Mouse (Mus musculus) NIH3T3 (cell line): ENCODE results near the gene Layn.

Experiments
- DNase-seq: peaks from one replicate; pipeline ENCODE4 v3.0.0-alpha.2; 2012; ENCODE audit warnings: low read depth

The Layn gene

DNA sequence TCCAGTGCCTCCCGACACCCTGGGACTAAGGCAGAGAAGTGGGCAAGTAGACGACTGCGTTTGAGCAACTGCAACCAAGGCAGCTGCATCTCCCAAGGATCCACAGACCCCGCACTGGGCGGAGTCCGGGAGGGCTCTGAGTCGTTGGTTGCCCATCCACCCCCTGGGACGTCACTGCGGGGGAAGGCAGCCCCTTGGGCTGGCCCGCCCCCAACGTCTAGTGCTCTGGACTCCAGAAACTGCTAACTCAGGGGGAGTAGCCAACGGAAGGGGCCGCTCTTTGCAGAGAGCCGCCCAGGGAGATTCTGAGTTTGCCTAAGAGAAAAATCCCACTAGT, at the start of gene Layn:
Gene Layn (minus strand): TSS at position 116 of the 337 bp plus-strand sequence.
- peak; percentile 97 for DNase-seq

DNA sequence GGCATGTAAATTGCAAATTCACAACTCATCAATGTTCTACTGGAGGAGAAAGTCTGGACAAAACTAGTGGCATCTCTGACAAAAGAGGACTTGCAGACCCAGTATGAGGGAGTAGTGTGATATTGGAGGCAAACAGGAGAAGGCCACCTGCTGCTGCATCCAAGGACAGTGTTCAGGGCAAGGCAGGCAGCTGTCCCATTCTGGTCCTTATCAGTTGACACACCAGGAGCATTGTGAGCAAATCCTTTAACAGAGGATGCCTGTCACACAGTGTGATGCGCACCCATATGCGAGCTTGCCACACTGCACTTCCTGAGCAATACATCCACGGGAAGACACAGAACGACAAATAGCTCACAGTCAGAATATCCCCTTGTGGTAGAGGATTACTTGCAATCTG, 37.9 kb upstream of the Layn start:
- DNase-seq, result no peak

DNA sequence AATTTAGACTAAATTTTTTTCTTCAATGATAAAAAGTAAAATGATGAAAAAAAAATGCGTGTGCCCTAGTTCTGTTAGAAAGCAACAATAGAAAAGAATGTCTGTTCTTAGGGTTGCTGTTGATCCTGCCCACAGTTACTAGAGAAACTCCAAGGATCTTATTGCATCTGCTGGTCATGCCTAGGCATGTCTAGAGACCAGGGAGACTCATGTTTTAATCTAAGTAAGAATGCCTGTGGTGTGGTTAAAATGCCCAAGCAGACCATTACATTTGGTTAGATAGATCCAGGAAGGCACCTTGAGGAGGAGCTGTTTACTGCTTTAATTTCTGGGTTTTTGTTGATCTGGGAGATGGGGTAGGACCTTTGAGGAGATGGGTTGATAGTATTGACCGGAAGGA, 28.9 kb upstream of the Layn start:
- peak; percentile 37 for DNase-seq

DNA sequence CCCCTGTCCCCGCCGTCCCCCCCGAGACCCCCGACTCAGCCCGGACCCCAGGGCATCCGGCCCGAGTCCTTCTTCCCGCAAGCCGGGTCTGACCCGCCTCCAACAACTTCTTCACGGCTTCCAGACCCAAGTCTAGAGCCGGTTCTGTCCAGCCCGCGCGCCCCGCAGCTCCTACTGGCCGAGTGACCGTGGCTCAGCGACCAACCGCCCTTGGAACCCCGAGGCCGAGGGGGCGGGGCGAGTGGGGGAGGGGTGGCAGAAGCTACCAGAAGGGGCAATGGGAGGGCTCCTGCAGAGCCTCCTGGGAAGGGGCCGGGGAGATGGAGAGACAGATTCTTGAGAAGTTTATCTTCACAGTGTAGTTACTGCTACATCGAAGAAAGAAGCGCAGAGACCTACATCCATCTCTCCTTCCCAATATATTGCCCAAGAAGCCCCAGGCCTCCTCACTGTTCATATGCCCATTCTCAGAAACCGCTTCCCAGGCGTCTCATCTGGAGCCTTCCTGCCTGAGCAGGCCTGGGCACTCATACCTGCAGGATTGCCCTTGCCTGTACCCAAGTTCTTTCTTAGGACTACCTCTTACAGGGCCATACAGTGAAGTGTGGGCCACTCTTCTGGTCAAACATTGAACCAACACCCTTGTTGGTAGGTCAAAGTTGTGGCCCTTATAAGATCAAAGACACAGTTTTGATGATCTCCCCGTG, 27.1 kb upstream of the Layn start:
- DNase-seq, result peak; percentile 82

DNA sequence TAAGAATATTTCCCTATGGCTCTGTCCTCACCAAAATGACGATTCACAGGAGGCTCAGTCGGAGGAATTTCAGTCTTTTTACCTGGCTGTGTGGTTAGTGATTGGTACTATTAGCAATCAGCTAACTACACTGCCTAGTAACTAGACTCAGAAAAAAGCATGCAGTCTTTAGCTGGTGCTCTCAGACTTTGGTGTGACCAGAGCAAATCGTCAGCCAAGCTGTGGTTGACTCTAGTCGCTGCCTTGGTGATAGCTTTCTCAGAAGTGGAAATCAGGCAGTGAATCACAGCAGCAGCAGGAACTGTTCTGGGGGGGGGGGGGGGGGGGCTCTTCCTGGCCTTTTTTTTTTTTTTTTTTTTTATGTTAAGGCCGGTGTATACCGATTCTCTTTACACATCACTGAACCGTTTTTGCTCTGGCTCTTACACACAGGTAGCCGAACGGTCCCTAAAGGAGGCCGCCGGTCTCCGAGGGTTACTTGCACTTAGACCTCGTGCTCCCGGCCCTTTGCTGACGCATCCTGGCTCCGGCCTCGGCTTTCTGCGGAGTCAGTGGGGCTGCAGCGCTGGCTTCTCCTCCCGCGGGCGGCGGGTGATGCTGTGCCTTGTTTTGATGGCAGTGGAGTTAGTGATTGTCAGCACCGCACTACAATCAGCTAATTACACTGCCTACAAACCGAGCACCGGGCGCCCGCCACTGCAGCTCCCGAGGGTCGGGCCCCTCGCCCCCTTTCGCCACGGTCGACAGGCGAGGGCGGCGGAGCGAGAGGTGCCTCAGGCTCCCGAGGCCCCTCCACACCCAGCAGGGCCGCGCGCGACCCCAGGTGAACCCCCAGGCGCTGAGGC, 26.3 kb upstream of the Layn start:
- DNase-seq, result peak; percentile 80

DNA sequence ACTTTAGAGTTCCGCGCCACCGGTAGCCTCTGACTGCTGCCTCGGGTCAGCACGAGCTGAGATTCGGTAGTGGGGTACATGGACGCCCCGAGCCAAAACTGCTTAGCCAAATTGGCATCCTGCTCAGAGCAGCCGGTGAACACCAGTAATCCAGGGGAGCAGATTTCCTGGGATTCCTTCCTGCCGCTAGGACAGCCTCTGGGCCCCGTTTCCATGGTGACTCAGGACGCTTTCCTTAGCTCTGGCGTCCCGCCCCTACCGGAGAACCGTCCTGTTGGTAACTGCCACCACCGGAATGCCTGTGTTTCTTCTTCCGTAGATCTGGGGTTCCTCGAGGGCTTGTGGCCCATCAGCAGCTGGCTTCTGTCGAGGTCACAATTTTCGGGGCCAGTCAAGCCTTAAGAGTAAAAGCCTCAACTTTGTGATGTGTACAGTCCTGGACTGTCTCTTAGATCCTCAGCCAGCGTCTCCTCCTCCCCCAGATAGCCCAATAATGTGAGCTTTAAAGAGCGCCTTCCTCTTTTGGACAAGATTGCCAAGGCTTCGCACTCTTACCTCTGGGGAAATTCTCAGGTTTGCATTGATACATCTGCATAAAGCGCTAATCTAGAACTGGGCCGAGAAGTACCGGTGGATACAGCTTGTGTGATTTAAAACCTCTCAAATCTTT, 25.0 kb upstream of the Layn start, which contains the start of gene 4833427G06Rik:
Gene 4833427G06Rik (minus strand): TSS at position 323 of the 670 bp plus-strand sequence.
- peak; percentile 53 for DNase-seq

DNA sequence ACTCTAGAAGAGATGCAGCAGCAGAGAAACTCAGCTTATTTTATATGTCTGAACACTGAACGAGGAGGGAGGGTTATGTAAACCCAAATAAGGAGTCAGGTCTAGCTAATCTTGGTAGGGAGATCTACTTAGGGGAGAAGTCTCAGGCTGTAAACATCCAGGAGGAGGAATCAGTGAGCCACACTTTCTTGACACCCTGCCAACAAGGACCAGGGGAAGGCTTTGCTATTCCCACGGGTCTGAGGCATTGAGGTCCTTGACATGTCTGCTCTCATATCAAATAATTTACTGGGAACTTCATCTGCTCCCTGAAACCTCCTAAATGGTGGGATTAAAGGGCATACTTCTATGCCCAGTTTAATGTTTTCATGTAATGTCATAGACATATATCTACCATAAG, 19.4 kb upstream of the Layn start:
- DNase-seq, result peak; percentile 24

DNA sequence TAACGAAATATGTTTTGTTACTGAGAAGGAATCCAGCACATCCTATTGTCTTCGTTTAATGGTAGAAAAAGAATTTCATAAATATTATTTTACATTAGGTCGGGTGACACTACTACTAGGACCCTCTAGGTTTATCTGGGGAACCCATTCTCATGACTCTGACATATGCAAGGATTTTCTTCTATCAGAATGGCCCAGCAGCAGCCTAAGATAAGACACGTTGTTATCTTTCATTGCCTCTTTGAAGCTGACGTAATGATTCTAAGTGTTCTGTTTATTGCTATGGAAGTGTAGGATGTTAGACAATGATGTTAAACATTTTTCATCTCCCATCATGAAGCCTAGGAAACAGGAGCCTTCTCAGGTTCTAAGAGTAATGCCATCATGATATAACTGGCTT, 16.8 kb upstream of the Layn start:
- no peak for DNase-seq

DNA sequence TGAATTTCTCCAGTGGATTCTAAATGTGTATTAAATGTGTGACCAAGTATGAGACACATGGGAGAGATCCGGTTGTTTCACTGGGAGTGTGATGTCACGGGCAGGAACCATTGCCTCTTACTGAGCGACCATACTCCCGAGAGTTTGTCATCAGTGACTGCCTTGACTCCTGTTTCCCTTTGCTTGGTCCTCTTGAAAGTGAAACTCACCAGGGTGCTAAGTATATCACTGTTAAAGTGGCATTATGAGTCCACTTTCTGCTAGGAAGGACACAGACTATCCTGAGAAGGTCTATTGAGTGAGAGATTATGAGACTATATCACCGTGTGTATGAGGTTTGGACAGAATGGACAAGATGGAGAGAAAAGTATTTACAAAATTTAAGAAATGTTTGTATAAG, 4.7 kb upstream of the Layn start:
- no peak for DNase-seq

DNA sequence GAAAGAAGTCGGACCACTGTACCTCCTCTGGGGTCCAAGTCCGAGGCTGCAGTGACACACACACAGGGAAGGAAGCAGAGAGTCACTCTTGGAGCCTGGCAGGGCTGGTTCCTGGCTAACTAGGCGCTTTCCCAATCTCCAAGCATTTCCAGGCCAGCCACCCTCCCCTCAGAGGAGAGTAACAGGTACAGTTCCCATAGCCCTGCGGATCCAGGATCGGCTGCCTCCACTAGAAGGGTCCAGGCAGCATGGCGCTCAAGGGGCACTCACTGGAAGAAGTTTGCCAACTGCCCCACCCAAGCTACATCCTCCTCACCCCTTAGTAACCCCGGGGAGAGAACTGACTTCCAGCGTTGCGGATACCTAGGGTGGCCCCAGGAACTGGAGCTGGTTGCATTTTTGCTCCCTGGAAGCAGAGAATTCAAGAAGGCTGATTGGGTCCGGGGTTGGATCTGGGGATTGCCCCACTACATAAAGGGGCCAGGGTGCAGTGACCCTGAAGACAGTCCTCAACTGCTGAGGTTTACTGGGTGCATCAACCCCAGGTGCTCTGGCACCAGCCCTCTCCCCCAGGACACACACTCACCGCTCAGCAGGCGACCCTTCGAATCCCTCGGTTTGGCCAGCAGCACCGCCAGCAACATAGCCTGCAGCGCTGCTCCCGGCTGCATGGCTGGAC, 455 bp downstream of the Layn start:
- DNase-seq, result peak; percentile 43

DNA sequence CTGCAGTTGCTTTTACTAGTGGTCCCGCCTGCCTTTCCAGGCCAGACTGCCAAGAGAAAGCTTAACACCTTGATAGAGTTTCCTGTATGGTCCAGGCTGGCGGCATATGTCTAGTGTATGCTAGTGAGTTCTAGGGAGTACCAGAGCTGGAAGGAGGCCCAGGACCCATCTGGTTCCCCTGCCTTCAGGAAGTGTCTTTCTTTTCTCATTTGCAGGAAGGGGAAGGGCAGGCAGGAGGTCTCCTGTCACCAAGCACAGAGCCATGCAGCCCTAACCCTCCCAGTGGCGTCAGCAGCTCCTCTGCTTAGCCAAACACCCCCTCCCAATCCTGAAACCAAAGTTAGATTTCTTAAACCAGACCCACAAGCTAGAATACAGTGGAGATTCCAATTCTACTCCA, 1.1 kb downstream of the Layn start:
- DNase-seq, result peak; percentile 42

DNA sequence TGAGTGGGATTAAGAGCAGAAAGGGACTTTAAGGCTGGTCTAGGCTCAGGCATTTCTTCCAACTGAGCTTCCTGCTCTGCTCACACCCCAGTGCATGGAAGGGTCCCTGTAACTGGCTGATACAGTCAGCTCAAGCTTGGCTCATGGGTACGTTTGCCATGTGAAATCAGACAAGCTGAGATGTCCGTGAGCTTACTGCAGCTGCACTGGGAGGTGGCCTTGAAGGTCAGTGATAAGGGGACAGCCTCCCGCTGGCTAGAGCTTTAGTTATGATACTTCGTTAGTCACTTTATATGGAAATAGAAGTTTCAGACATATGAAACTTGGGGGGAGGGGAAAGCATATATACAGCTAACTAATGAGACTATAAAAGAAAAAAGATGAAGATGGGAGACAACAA, 6.1 kb downstream of the Layn start:
- no peak for DNase-seq

DNA sequence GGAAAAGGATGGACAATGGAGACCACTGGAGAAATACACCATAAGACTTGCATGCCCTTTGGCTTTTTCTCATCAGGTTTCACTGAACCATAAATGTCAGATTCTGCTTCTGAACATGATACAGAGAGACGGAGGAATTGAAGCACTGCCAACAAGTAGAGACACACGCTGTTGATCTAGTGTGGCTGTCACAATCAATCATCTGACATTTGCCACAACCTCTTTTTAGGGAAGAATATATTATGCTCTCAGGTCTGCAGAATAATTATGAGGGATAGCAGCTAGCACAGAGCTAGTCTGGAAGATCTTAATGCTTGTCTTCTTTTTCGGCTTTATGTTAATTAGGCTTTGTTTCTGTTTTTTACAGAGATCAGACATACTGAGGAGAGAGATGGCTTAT, 8.7 kb downstream of the Layn start:
- no peak for DNase-seq

DNA sequence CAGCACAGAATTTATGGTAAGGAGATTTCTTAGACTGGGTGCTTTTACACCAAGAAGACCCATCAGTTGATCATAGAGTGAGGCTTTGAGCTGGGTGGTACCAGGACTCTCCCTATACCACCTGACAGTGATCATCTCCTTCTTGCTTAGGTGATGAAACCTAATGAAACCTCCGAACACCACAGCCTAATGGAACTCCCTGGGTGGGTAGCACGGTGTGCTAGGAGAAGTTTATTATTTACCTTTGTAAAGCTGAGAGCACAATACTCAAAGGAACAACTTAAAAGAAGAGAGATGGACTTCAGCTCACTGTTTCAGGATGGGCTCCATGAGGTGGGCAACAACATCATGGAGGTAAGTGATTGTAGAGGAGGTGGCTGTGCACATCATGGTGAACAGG, 16.3 kb downstream of the Layn start, which contains the start of gene Btg4:
Gene Btg4 (plus strand): TSS at position 301 of the 400 bp plus-strand sequence.
- no peak for DNase-seq

DNA sequence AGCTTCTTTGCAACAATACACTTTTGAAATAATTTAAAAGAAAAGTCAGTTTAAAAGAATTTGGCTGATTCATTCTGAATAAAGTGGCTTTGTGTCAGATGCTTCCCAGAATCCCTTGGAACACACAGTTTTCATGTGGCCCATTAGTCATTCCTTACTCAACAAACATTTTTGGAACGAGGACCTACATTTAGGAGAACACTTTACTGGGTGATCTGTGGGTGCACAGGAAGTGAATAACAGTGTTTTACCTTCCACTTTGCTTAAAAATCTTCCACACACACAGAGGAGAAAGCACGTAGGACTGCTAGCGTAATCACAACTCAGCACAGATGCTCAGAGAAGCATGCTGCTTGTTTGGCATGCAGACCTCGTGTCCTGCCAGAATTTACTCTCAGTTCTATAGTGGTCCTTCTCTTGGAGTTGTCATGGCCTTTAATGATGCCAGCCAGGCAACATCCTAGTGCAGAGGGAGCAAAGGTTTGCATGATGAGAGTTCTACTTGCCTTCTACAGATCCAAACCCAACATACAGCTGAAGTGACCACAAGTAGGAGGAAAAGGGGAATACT, 17.9 kb downstream of the Layn start:
- DNase-seq, result peak; percentile 77

DNA sequence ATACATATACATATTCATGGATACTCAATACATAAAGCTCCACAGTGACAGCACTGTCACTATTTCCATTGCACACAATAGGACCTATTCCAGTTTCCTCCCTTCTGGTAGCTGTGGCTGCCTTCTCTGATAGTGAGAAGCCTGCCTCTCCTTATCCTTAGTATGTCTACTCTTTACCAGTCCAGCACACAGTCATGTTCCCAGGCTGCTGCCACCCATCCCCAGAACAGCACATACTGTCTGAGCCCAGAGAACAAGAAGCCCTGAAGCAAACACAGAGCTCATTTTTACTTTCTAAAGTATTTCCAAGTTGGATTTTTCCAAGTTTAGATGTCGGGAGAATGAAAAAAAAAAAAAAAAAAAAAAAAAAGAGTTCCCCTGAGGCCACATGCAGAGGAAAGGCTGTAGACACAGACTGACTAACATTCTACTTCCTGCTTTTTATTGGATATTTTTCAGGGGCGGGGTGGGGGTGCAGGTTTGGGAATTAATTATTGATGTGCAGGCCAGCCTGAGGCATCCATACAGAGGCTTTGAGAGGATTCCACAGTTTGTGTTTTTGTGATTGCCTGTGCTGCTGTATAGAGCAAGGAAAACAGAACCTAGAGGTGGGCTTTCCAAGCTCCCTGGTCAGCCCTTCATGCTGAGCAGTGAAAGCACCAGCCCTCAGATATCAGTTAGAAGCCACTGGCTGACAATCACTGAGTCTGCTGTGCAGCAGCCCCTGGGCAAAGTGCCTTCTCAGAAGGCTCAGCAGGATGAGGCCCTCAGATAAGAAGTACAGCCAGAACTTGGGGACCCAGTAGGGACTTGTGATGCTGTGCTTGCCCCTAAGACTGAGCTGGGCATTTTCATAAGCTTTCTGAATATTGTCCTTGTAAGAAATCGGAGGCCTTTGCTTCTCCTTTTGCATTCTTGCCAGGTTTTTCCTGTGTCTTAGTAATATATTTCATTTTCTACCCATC, 20.3 kb downstream of the Layn start:
- peak; percentile 63 for DNase-seq

DNA sequence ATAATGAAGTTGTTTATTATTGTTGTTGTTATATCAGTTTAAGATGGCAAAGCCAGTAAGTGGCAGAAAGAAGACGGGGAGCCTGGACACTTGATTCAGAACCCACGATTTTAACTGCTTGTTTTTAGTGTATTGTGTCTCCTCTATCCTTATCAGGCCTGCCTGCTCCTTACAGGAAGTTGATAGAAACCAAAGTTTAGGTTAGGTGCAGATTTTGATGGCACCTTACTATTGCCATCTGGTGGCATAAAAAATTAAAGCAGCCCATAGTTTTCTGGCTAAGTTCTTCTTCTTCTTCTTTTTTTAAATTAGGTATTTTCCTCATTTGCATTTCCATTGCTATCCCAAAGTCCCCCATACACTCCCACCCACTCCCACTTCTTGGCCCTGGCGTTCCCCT, 24.7 kb downstream of the Layn start:
- DNase-seq, result peak; percentile 65

DNA sequence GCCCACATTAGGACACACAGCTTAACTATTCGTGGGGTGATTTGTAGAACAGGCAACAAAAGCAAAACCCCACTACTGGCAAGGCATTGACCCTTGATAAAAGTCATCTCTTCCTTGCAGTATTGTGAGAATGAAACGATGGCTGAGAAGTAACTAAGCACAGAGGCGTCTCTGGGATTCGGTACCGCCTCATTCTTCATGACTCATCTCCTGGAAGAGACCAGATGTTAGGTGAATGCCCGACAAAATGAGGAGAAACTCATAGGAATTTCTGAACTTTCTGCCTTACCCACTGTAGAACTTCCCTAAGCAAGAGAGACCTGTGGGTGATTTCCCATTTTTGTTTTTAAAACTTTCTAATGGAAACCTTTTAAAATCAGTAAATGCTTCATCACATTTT, 34.8 kb downstream of the Layn start:
- DNase-seq, result peak; percentile 70

DNA sequence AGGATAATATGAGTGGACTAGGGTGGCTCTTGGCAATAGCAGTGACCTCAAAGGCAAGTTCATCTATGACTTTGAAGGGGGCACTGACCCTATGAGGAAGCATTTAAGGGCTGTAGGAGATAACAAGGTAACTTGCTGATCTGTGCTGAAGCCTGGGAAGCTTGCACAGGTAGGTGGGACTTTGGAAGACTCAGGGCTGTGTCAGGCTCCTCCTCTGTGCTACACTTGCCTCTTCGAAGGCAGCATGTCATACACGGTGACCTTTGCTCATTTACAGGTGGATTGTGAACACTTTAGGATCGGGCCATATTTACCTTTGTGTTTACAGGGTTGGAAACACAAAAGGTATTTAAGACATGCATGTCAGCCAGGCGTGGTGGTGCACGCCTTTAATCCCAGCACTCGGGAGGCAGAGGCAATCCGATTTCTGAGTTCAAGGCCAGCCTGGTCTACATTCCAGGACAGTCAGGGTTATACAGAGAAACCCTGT, 35.4 kb downstream of the Layn start:
- no peak for DNase-seq

DNA sequence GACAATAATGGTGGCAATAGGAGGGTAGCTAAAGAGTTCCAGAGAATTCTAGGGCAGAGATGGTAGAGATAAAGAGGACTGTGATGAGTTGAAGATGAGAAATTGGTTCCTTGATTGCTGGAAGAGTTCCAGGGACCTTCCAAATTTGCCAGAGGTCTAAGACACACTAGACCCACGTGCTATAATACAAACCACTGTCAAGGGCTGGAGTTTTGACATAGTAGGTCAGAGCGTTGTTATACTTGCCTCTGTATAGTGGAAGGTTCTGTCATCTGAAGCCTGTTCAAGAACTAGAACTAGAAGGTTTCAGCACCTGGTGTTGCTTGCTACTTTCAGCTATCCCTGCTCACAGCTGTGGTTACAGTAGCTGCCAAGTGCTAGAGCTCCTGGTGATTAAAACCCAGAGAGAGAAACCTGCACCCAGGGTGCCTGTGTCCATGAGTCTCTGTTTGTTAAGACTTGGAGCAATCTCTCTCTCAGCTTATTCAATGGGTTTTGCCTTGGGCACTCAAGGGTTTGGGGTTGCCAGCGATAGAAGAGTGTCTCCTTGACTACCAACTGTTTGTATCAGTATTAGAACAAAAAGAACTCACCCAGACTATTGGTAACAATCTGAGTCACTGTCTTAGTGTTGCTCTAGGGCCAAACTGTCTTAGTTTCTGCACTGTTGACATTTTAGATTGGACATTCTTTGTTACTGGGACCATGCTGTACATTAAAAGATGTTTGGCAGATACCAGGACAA, 43.9 kb downstream of the Layn start:
- no peak for DNase-seq
